Mouse (Mus musculus) liver, postnatal 0 days (tissue): ENCODE data around the gene Myl4.

Experiments used
- CTCF ChIP-seq: sonication (generic); IDR thresholded peaks from 2 replicates; pipeline ENCODE4 v1.5.1; 2016; ENCODE audit warnings: antibody characterized with exemption, low read depth
- EP300 ChIP-seq: IDR thresholded peaks from 2 replicates; pipeline ENCODE4 v1.6.1; 2016; ENCODE audit warnings: antibody characterized with exemption, low read depth, mild to moderate bottlenecking

- TF ChIP-seq EP300 (no peak), CTCF (no peak)
Measured at GRCm38 (mm10) chr11:104567736-104568135, 17.3 kb downstream of the Myl4 start.
